Mouse (Mus musculus) heart, postnatal 14 days (tissue): ENCODE measurements around the gene Aff4. TPM values are rescaled to one million over a fixed set of nuclear protein-coding genes. Genes with fewer than 3 reads are reported as not detected.
A peak's percentile ranks its signal among the peaks of the same experiment; 100 is the strongest.

Source experiments
- DNase-seq, 2 experiments: peaks; one replicate each; pipeline ENCODE4 v3.0.0; 2021 to 2022
- intact Hi-C: fragments of 180-260 bp; cut with DNase I; formaldehyde crosslinking; loops from one replicate; pipeline ENCODE4 v1.15.1; 2025
- microRNA-seq, 2 experiments: library from miRNA; unstranded; fragments of <30 nt; microRNA quantifications; one replicate each; pipeline ENCODE4 v1.2.0; 2021 to 2022
- total RNA-seq, 2 experiments: library from RNA; stranded (reverse); gene quantifications; 2 replicates each; pipeline ENCODE4 v1.2.3; 2021

The Aff4 gene
- total RNA-seq, 2 experiments from 2014 or later = 97.5 to 109 TPM

DNA sequence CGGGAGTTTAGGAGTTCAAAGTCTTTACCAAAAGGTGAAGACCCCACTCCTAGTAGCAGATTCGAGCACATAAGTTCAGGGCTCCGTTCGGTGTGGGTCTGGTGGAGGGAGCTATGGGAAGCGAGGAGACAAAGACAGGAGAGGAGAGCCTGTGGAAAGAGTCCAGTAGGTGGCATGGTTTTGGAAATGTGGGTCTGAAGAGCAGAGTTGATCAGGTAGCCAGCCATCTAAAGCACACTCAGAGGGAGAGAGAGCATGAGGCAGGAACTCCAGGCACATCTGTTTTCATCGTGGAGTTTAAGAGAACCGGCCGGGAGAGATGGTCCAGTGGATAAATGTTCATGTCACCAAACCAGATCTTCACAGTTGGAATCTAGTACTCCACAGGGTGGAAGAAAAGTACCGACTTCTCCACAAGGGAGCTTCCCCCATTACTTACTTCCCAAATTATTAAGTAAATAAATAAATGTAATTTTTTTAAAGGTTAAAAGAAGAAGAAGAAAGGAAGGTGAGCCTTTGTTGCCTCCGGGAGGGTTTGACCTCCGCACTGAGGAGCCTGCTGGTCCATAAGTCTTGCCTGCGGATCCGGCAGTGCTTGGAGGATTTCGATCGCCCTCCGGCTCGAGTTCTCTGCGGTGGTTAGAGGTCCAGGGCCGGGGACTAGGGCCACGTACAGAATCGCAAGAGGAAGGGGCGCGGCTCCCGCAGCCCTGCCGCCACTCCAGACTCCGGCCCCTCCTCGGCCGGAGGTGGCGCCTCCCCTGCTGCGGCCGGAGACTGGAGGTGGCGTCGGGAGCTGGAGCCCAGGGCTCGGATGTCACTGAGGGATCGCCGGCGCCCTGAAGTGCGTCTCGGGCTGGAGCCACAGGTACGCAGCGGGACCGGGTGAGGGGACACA, 106.1 kb downstream of the Aff4 start, which contains the start of the genes Gm10447 and Shroom1:
Gene Gm10447 (minus strand): TSS at position 637 of the 898 bp plus-strand sequence.
Gene Shroom1 (plus strand): TSS at position 732 of the 898 bp plus-strand sequence.
- peak; percentile 75 for DNase-seq
- intact Hi-C loops = no loop called here

DNA sequence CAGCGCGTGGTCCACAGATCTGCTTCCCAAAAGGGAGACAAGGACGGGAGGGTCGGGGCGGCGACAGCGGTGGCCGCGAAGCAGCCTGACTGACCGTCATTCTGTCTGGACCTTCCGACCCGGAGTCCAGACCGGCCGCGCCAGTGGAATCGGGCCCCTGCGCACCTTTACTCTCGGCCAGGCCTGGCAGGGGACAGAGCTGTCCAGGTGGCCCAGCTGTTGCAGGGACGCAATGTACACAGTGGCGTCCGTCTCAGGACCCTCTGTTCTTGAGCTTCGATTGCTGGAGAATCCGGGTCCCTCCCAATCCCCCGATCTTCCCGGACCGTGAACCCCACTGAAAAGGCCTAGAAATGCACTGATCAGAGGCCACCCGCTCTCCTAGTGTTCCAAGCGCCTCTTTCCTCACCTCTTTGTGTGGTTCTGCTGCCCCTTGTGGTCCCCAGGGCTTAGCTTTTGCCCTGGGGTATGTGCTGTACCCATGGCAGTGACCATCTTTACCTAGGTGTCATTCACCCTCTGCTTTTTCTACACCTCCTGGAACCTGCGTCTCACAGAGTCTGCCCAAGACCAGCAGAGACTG, 106.8 kb downstream of the Aff4 start:
- intact Hi-C loops = no loop called here
- DNase-seq = no peak

DNA sequence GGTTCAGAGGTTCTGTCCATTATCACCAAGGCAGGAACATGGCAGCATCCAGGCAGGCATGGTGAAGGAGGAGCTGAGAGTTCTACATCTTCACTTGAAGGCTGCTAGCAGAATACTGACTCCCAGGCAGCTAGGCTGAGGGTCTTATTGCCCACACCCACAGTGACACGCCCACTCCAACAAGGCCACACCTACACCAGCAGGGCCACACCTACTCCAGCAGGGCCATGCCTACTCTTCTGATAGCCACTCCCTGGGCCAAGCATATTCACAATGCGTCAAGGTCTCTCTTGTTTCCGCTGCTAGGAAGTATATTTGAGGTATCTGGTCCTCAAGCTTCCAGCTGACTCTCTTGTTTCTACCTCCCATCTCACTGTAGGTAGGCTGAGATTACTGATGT, 108.4 kb downstream of the Aff4 start:
- intact Hi-C loops = no loop called here
- DNase-seq = no peak

DNA sequence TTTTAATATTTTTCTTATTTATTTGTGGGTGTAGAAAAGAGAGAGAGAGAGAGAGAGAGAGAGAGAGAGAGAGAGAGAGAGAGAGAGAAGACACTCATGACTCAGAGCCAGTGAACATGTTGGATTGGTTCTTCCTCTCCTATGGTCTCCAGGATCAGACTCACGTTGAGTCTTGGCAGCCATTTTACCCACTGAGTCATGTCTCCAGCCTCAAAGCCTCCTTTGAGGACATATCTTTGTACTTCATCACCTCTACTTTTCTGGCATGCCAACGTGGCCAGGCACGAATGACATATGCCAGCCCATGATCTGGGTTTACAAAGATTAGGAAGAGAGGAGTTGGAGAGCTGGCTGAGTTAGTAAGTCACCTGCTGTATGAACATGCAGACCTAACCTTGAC, 109.6 kb downstream of the Aff4 start:
- intact Hi-C loops = no loop called here

DNA sequence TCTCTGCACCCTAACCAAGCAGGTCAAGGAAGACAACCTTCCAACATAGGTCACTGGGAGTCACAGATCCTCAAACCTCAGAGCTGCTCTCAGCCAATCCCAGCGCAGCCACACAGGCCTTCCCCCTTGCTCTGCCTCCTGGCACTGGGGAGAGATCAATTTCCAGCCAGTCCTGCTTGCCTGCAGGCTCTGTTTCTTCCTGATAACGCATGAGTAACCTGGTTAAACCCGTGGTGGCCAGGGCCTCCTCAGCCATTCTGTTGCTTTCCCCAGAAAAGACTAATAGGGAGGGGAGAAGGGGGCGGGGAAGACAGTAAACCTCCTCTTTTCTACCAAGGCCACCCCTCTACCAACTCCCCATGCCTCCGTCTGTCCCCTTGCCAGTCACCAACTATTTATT, 111.1 kb downstream of the Aff4 start:
- no peak for DNase-seq
- intact Hi-C loops = no loop called here

More for the DNA sequence above, 109.6 kb downstream of the Aff4 start:
- no peak for DNase-seq

DNA sequence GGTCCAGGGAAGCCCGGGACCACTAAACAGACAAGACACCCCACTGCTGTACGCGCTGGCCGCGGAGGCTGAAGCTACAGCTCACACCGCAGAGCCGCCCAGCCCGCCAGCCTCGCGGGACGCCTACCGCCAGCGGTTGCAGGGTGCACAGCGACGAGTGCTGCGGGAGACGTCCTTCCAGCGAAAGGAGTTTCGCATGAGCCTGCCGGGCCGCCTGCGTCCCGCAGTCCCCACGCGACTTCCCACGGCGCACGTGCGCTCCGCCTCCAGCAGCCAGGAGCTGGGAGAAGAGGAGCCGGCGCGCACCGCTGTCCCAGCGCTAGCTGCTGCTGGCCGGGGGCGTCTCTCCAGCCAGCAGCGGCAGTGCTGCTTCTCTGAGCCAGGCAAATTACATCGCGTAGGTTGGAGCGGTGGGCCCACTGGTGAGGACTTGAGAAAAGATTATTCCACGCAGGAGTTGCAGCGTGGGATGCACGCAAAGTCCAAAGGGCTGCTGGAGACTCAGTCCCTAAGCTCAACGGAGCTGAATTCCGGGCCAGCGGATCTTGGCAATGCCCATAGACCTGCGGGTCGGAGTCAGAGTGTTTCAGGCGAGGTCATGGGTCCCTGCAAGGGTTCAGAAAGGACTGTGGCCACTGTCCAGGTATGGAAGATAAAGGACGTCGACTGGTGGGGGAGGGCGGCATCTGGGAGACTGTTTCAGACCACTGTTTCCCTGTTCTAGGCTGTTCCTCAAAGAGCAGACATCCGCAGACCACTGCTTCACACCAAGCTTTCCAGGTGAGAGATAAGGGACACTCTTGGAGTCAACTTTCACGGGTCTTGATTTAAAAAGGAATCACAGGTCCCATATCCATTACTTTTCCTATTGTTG, 113.2 kb downstream of the Aff4 start:
- DNase-seq = peak; percentile 19 to 27
- intact Hi-C loops = no loop called here

DNA sequence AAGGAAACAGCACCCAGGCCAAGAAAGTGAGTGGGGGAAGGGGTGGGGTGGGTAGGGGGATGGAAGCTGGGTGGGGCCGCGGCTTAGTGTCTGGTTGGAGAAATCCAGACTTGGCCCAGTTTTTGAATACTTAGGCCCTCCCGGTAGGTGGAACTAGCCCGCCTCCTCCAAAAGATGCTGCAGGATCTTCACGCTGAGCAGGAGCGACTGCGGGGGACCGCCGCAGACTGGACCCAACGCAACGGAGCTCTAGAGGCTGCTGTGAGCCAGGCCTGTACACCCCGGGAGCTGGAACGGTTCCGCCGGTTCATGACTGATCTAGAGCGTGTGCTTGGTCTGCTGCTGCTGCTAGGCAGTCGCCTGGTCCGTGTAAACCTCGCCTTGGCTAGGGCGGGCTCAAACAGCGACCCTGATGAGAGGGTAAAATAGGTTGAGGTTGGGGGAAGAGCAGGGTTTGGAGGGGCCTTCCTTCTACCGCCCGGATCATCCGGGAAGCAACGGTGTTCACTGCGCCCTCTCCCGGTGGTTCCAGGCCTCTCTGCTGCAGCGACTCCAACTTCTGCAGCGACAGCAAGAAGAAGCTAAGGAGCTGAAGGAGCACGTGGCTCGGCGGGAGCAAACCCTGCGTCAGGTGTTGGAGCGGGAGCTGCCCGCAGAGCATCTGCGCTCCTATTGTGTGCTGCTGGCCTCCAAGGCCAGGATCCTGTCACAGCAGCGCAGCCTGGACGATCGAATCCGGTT, 115.8 kb downstream of the Aff4 start:
- intact Hi-C loops = no loop called here

DNA sequence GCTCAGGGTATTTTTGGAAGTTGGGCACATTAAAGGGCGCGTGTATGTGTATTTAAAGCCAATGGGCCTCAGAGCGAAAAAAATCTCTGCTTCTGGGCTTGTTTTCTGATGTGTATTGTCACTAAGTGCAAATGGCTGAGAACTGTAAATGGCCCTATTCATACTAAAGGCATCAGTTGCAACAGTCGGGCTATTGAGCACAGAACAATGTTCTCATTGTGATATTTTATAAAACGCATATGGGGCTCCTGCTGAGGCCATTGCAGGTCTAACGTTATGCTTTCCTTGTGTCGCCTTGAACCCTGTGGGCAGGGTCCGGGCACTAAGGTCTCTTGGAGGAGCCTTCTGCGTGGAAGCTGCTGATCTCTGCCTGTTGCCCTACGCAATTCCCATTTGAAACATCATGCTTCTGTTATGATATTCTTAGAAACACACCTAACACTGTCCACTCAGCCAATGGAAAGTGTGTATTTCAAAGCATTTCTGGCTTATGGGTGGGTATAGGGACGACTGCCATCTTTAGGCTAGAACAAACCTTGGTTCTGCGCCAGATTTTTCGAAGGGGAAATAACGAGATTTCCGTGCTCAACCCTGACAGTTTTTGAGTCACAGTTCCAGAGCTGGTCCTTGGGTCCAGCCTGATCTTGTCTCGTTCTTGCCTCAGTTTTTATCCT, 118.8 kb downstream of the Aff4 start:
- intact Hi-C loops = no loop called here
- DNase-seq = no peak

More for the DNA sequence above, 115.8 kb downstream of the Aff4 start:
- peak; percentile 78 to 88 for DNase-seq

DNA sequence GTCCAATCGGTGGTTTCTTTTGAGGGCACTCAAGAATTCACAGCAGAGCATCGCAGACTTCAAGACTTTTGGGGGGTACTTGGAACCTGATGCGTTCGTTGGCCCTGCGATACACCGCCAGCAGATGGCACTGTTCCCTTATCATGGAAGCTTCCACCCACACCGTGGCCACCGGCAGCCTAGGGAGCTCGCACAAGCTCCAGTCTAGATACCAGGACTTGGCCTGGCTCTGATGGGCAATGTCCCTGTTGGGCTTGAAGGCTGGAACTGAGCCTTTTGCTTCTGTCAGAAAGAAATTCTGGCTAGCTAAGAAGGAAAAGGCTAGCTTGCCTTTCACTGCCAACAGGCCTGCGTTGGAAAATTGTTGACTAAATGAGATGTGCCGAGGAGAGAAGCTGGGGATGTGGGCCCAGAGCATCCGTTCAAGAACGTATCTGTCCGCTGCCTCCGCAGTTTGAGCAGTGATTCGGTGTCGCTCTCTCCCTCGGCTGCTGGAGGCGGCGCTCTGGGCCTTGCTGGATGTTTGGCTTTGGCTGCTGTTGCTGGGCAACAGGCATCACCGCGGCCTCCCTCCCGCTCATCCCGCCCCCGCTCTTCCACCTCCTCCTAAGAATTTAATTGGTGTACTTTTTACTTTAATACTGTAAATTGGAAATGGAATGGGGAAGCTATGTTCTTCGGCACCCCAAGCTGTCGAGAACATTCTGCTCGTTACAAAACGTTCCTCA, 119.5 kb downstream of the Aff4 start, which contains the start of gene Gm9837:
Gene Gm9837 (minus strand): TSS at position 512 of the 728 bp plus-strand sequence.
- peak; percentile 91 to 95 for DNase-seq
- intact Hi-C loops = loop anchor here (2.0 to 5.0 kb wide), 4 partner anchors 39 to 267 kb away; no protein-coding TSS in a partner anchor

Small RNA genes within 50 kb of the gene (microRNA-seq; reads per million reads assigned to microRNA genes)
- 0 to 0.36 reads per million in 2 experiments for gene Mir6920

Other genes starting within 250 kb of the Aff4 start
- 100 to 1,000 TPM; 117 to 124 TPM for gene Hspa4, start 50.4 kb upstream of the Aff4 start, total RNA-seq
- gene Zcchc10, start 26.2 kb upstream of the Aff4 start, total RNA-seq = 1 to 10 TPM; 6.1 to 7.4 TPM
- gene Leap2, start 72.3 kb downstream of the Aff4 start, total RNA-seq = not detected
- 1,000 to 10,000 TPM; 2,370 to 2,434 TPM for gene Uqcrq, start 80.0 kb downstream of the Aff4 start, total RNA-seq
- gene Gdf9, start 80.2 kb downstream of the Aff4 start, total RNA-seq = under 1 TPM; 0.31 to 0.66 TPM
- gene Gm10447, start 106.3 kb downstream of the Aff4 start, total RNA-seq = not detected
- under 1 TPM; 0.44 to 0.53 TPM for gene Shroom1, start 106.4 kb downstream of the Aff4 start, total RNA-seq
- gene Gm9837, start 119.6 kb downstream of the Aff4 start, total RNA-seq = not detected
- gene Gm9945, start 129.3 kb downstream of the Aff4 start, total RNA-seq = not detected
- under 1 TPM; 0.07 TPM for gene Sowaha, start 129.4 kb downstream of the Aff4 start, total RNA-seq
- gene Sept8, start 168.4 kb downstream of the Aff4 start, total RNA-seq = 10 to 100 TPM; 42.1 TPM
- 1 to 10 TPM; 9.6 to 9.9 TPM for gene Kif3a, start 216.5 kb downstream of the Aff4 start, total RNA-seq